Mouse (Mus musculus): ENCODE measurements at regions not wholly inside any gene's neighbourhood (a gene's known extent, or its start where the extent isn't known, plus 50 kb on each side); places are given as distances from the start of the nearest gene placed in this dataset.

DNA sequence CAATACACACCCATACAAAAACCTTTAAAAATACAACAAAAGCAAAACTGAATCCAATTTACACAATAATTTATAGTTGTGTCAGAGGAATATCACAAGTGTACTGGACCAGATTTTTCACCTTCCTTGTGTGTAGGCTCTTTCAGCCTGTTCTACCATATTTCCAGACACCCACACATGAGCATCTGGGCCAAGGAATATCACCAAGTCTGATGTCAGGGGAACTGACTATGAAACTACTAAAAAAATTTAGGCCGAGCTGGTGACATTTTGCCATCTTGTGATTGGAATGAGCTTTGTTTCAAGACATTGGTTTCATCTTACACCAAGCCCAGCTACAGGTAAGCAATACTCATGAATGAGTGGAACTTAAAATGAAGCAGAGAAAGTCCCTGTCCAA, 234.9 kb upstream of the Emcn start:
- DNase-seq = no peak

DNA sequence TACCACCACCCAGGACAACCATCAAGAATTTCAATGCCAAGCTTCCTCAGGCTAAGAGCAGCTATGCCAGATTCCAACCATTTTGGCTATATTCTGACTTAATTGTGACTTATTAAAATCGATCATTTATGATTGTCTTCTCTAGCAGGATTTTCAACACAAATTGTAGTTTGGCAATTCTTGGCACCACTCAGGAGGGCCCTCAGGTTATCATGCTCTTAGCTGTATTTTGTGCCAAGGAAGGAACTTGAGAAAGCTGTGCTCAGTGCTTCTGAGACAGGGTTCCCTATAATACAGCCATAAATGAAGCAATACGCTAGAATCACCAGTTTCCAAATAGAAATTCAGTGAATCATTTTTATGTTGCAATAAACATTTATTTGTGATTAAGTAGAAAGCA, 232.7 kb upstream of the Emcn start:
- DNase-seq = no peak

DNA sequence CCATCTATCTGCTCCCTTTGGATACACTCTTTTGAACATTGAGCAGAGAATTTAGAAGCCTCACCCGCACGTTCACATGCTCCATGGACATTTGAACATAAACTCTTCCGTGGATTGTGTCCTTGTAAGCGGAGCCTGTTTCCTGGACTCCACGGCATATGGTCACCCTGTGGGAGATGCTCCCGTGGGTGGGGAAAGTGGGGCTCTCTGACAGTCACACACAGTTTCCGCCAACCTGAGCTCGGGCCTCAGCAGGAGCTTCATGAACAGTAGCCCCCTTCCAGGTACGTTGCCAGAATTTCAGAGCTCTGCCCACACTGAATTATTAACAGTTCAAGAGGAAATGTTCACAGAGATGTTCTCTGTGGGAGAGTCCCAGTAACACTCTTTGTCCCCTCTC, 231.1 kb upstream of the Emcn start:
- DNase-seq = no peak

DNA sequence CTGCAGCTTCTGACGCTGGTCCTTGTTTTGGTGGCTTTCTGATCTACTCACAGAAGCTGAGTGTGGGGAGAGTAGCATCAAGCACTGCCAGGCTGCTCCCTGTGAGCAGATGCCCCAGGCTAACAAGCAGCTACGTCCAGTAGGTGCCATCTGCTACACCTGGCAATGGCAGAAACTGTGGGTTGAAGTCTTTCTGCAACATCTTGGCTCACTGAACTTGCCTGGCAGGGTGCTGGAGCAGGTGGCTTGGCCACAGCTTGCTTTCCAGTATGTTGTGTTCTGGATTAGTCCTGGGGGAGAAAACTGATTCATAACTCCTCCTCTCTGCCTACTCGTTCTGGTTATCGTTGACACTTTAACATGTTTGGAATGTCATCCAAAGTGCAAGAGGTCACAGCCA, 230.4 kb upstream of the Emcn start:
- DNase-seq = no peak

DNA sequence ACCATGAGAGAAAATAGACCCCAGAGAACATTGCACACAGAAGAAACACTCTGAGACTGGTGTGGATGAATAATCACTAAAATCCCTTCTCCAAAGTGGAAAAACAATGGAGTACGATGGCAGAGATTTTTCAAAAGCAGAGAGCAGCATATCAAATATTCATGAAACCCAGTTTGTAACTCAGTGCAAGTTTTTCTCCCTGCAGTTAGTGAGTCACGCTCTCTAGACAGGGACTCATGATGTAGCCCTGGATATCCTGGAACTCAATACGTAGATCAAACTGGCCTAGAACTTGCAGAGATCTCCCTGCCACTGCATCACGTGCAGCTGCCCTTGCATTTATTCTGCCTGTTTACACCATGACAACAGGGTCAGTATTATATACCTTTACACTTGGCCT, 210.9 kb upstream of the Emcn start:
- no peak for DNase-seq

DNA sequence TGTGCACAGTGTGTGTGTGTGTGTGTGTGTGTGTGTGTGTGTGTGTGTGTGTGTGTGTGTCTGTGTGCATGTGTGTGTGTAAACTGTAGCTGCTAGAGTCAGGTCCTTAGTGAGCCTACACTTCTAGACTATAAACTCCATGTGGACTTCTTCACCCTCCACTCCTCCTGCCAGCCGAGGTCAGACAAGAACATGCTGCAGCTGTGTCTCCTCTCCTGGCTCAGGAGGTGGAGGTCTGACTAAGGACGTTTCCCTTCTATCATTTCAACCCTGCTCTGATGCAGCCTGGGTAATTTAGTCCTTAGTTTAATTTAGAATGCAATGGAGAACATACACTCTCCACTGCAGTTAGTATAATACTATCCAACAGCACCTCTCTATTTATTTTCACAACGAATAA, 198.8 kb upstream of the Emcn start:
- no peak for DNase-seq

DNA sequence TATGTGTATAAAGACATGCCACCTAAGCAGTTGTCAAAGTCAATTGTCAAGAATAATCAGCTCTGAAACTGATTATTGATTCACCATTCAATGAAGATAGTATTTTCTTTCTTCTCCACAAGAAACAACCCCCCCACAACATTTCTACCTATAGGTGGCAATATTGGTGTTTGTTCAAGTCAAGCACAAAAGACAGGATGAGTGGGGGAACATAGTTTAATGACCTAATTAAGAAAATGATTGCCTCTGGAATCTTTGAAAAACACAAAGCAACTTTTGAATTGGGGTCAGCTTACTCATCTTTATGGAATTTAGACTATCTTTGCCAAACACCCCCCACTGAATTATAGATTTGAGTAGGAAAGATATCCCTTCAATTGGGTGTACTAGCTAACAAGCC, 194.8 kb upstream of the Emcn start:
- no peak for DNase-seq

DNA sequence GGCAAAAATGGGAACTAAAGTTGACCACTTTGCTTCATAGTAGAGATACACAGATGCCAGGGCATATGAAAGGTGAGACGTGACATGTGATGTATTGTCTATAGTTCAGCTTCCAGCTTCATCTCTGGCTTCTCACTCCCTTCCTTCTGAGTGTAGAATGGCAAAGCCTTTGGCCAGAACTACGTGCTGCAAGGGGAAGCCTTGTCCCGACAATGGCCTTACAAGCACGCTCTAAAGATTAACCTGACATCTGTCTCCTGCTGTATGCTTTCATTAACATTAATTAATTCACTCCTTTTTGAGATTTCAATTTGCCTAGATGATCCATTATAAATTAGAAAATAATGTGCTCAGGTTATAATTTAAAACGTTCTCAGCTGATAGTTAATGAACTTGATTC, 193.5 kb upstream of the Emcn start:
- DNase-seq = no peak

DNA sequence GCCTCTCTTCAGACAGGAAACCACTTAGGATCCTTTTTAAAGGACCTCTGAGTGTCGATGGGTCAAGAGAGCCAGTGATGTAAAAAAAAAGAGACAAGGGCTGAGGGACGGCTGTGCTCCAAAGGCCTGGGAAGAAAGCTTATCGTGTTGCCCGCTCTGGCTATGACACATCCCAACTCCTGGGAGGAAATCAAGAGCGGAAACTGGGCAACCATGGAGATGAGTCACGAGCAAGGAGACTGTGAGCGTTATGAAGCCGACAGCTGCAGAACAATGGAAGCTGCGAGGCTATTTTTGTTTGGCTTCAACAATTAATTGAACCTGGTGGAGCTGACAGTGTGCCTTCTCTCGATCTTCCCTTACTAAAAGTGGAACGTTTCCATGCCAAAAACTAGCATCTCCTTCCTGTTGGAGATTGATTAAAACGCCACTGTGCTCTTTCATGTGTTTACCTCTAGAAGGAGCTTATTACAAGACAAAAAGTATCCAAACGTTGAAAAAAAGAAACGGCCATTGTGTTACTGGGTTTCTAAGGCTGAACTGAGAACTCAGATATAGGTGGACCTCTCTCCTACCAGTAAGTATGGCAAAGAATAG, 190.4 kb upstream of the Emcn start:
- DNase-seq = peak; percentile 42

DNA sequence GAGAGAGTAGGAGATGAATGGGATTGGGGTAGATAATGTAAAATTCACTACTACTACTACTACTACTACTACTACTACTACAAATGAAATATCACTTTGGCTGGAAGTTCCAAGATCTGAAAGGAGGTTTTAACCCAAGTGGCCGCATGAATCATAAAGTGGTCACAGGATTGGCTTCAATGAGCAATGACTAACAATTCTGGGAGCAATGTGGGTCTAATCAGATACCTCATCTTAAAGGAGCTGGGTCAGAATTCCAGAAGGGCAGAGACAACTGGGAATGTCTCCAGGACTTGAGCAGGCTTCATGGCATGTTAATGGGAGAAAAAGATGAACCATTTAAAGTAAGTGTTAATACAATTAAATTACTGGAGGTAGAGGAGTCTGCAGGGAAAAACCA, 189.4 kb upstream of the Emcn start:
- no peak for DNase-seq

DNA sequence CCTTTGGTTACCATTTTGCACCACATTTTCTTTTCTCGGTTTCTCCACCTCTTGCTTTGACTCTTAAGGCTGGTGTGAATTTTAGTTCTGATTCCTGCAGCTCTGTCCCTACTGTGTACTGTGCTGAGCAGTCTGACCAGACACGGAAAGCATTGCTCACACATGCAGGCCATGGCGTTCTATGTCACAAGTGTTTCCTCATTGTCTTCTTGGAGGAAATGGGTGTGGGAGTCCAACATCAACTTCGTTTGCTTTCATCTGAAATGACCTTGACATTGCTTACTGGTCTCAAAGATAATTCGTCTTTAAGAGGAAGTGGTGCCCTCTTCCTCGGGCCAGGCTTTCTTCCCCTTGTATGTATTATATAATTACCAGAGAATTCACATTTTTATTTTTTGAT, 187.6 kb upstream of the Emcn start:
- DNase-seq = no peak

DNA sequence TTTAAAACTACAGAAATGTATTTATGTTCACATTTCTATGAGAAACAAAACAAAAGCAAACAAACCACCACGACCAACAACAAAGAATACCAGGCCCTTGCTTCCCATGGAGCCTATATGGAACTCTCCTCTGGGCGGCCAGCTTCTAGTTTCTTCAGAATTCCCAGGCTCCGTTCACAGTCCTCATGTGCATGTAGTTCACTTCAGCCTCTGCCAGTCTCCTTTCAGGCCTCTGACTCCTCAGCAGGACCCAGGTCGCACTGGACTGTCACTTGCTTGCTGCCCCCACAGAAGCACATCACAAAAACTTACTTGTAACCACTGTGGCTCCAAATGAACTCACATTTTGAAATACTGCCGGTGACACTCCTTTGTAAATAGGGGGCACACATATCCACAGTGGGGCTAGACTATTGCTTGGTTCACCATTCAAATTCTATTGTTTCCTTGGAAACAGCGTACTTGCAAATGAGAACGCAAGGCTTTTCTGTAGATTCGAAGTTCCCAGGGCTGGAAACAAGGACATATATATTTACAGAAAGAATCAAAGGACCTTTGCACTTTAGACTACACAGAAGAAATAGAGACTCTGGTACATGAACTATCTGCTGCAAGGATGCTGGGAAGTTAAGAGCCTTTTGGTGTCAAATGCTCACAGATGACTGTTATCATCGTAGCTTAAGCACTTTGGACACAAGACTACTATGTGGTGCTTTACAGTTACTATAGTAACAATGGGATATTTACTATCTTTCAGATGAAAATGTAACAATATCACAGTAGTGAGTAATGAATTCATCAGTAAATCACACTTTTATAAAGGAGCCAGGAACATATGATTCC, 186.4 kb upstream of the Emcn start:
- DNase-seq = no peak

DNA sequence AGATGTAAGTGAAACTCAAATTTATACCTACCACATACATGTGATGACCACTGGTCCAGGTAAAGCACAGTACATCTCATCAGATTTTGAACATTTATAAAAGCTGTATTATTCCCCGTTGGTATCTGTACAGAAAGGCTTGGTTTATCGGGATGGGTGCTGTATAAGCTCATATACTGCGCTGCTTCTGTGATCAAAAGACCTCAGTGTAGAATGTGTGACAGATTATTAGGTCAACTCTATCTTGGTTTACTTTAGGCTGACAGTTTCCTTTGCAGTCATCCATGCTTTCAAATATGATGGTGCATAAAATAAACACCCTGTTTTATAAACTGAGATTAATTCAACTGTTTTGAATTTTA, 185.8 kb upstream of the Emcn start:
- DNase-seq = no peak

DNA sequence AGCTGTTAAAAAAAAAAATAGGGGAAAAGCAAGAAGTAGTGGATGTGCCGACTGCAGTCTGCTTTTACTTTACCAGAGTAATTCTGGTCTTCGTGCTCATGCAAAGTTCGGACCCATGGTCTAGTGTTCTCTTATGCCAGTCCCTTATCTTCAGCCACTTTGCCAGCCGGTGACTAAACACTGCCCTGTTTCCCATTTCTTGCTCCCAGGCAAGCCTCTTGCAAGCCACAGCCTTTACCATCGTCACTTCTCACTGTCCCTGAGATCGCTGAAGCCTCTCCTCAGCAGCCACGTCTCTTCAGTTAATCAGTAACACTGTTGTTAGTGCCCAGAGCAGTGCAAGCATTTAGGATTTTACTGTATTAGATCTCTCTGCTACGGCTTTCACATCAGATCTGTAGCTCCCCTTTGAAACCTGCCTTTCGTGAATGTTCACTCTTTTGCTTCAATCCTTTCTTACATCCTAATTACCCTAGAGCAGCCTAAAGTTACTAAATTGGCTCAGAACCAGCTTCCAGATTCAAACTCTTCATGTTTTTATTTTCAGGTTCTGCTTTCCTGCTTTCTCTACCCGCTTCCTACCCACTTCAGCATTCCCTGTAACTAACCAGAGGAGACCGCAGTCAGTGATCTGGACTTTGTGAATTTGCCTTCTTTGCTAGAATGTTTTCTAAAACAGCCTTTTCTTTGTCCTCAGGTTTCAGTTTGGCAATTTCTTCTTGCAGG, 184.5 kb upstream of the Emcn start:
- DNase-seq = no peak

DNA sequence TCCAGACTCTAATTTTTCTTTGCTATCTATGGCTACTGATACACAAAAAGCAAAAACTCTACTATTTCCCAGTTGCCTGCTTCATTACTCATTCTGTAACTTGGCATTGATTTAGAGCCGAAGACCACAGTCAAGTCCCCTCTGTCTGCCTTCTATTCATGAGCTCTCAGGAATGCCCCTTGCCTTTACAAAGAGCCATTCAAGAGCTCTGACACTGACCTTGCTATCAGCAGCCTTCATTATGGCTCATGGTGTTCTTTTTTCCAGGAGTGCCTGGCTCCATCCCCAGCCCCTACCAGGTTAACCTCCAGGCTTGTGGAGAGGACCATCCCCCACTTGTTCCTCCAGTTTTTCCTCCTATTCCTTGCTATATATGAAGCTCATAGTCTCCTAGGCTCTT, 151.8 kb upstream of the Emcn start:
- DNase-seq = no peak

DNA sequence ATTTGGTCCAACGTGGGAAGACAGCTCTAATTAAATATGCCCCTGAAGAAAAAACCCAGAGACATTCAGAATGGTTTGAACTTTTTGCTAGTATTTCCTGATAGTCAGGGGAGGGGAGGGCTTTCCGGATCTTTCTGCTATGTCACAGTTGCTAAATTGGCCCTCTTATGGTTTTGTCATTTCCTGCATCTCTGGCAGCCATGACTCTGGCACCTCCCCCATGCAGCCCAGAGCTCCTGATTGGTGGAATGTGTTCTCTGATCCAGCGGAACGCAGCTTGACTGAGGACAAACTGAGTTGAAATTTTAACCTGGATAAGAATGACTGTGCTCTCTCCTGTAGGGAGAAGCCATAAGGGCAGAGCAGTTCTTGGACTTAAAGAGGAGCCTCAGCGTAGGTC, 150.4 kb upstream of the Emcn start:
- DNase-seq = no peak

DNA sequence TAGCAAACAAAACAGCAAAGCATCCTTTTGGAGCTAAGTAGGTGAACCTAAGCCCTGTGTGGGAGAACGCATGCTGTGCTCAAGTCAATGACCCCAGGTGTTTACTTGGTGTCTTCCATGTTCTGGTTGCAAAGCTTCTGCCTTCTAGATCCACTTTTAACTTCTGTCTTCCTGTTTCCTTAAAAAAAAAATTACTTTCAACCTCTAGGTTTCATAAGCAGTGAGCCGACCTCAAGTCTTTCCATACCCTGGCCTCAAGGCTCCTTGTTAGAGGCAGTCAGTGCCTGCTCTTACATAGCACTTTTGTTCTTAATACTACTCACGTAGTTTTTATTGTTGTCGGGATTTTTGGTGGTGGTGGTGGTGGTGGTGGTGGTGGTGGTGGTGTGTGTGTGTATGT, 149.9 kb upstream of the Emcn start:
- DNase-seq = no peak

DNA sequence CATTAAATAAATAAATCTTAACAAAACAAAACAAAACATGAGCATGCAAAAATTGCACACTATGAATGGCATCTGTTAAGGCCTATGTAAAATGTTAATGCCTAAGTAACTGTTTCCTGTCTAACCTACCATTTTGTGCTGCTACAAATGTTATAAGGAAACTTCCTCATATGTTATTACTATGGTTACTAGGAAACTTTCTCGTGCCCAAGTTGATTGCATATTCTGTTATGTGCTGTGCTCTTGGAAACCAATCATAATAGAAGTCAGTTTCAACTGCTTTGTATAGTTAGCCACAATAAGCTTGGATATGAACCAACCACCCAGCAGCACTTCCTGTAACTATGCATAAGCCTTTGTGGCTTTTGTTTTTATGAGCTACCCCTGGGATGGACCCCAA, 147.0 kb upstream of the Emcn start:
- DNase-seq = no peak

DNA sequence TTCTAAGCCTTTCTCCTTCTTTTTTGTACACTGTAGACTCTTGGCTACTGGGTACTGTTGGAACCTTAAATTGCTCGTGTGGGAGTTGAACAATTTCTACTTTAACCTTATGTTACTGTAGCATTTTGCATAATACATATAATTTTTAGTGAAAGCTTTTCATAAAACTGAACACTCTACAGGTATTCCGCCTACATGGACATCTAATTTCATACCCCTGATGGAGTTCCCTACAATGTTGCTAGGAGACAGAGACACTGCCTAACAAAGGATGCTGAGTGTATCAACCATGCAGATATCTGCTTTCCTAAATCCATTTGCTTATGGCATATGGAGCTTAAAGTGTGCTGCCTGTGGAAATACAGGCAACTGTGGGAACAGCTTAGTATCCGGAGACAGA, 129.2 kb upstream of the Emcn start:
- no peak for DNase-seq

DNA sequence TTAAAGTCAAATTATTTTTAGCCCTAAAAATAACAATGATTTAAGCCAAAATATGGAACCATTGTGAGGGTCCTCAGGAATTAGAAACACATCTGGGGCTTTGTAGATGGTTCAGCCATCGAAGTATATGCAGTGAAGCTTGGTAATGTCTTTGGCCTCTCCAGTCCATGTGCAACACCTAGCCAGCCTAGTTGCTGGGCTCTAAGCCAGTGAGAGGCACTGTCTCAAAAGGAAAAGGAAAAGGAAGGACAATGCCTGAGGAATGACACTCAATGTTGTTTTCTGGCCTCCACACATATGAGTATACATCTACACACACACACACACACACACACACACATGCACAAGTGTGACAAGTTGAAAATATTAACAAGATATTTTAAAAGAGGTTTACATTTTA, 124.8 kb upstream of the Emcn start:
- no peak for DNase-seq

DNA sequence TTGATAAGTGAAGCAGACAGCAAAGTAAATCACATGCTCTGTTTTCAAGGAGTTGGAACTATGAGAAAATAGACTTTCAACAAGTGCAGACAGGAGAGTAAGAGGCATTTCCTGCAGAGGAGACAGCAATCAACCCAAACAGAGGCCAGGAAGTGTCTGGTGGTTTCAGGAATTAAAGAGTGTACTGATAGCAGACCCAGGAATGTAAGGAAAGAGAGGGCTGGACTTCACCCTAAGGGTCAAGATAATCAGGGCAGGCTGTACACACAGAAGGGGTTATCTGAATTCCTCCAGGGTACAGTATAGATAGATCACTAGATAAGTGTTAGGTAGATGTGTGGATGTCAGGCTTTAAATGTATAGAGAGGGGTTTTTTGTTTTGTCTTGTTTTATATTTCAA, 123.6 kb upstream of the Emcn start:
- DNase-seq = no peak

DNA sequence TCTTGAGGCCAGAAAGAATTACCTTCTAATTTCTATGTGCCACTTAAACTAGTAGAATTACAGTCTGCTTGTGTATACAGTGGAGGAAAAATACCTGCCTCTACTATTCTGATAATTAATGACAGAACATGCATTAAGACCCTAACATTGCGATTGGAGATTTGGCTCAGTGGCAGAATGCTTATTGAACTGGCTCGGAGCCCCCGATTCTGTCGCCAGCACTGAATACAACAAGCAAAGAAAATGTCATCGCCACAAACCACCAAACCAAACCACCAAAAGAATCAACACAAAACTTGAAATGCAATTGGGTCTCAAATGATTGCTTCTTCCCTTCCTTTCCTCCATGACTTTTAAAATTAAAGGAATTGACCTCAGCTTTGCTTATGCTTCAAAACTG, 122.9 kb upstream of the Emcn start:
- DNase-seq = no peak

DNA sequence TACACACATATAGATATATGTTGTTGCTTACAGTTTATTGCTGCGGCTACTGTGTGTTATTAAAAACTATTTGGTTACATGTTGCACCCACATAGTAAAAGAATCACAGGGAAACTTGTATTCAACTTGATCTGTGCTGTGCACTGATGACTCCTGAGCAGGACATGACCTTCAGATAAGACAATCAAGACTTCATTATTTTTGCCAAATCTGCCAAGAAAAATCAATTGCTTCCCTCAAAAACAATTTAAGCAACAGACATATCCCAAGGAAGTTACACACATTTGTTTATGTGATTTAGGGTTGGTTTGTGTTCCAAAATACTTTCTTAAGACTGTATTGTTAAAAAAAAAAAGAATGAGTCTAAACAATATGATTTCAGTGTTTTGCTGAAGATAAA, 114.7 kb upstream of the Emcn start:
- DNase-seq = no peak
